Mouse (Mus musculus) heart, adult 8-10 months (tissue): ENCODE measurements at regions not wholly inside any gene's neighbourhood (a gene's known extent, or its start where the extent isn't known, plus 50 kb on each side); places are given as distances from the start of the nearest gene placed in this dataset.
A peak's percentile ranks its signal among the peaks of the same experiment; 100 is the strongest.

Source experiments
- DNase-seq: peaks from one replicate; pipeline ENCODE4 v3.0.0; 2022; ENCODE audit warnings: low spot score

GRCm38 (mm10) chr1:13839619-13840308, 2253.4 kb downstream of the 4930444P10Rik start:
- no peak for DNase-seq

DNA sequence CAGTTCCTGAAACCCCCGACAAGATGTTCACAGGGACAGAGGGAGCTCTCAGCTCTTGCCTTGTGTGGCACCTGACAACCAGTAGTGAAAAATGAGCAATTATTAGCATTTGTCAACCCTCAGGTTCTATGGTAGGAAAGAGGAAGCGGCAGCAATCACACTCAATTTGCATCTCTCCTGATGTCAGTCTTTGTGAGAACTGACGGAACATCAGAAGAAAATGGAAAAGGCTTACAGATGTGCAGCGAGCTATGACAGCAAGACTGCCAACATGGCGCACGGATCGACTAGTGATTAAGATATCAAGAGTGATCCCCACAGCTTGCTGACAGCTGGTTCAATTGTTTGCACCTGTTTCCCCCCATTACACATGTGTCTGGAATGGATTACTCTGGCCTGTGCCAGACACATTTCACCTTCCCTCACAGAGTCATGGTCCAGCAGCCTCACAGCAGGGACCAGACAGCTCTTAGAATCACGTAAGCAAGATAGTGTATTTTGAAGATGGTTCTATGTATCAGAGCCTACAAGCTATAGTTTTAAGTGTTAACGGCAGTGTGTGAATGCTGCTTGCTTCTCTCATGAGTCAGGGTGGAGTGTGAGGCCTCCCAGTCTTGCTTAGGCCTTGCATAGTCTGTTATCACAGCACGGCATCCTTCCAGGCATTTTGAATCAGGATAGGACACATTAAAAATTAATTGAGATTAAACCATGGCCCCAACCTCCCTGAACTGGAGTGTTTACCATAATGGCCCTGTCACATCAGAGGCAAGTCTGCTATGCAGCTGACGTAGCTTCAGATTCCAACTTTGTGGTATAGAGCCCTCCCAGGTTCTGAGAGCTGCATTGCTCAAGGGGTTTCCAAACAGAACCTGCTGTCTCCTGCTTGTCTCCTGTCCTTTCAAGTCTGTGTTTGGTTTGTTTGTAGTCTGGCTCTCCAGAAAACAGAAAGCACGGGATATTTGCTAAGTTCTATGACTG, 2258.0 kb downstream of the 4930444P10Rik start:
- no peak for DNase-seq

DNA sequence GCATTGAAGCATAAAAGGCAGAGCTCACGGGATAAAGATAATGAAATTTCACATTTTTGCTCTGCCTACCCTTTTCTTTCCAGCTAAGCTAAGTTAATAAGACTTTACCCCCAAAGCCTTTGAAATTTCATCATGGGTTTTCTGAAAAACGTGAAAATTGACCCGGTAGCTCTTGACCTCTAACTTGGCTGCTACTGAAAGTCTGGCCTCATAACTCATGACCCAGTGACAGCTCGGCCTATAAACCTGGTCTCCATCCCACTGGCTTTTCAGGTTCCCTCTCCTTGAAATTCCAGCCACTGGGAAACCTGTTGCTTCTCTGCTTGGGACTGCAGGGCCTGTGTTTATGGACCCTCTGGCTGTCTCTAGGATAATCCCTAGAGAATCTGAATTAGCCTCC, 2285.3 kb downstream of the 4930444P10Rik start:
- no peak for DNase-seq

DNA sequence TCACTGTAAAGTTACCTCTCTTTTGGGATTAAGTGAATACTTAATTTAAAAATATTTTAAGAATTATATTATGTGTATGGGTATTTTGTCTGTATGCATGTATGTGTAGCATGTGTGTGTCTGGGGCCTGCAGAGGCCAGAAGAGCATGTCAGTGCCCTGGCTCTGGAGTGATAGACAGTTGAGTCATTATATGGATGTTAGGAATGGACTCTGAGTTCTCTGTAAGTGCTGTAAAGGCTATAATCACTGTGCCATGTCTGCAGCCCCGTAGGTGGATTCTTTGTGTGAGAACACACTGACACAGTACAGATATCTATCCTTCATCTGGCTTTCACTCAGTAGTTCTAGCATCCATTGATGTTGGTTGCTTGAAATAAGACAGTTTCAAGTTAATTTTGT, 2292.7 kb downstream of the 4930444P10Rik start:
- DNase-seq = no peak

DNA sequence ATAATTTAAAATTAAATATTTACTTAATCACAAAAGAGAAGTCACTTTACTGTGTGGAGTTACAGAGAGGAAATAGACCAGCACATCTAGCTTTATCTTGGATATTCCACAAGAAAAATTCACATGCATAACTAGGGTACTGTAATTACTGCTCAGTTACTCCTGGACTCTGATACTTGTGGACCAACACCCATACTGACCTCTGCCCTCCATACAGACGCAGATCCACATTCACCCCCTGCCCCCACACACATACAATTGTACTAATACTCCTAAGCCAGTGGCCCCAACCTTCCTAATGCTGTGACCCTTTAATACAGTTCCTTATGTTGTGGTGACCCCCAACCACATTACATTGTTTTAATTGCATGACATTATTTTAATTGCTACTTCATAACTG, 2294.3 kb downstream of the 4930444P10Rik start:
- no peak for DNase-seq

GRCm38 (mm10) chr1:13795196-13795595, 2297.9 kb downstream of the 4930444P10Rik start:
- DNase-seq = no peak

GRCm38 (mm10) chr1:13789318-13790085, 2303.6 kb downstream of the 4930444P10Rik start:
- DNase-seq = peak; percentile 36

- DNase-seq = no peak
Observed at GRCm38 (mm10) chr1:13787016-13787415, 2306.1 kb downstream of the 4930444P10Rik start.

GRCm38 (mm10) chr1:13784396-13784795, 2308.7 kb downstream of the 4930444P10Rik start:
- peak; percentile 16 for DNase-seq

DNA sequence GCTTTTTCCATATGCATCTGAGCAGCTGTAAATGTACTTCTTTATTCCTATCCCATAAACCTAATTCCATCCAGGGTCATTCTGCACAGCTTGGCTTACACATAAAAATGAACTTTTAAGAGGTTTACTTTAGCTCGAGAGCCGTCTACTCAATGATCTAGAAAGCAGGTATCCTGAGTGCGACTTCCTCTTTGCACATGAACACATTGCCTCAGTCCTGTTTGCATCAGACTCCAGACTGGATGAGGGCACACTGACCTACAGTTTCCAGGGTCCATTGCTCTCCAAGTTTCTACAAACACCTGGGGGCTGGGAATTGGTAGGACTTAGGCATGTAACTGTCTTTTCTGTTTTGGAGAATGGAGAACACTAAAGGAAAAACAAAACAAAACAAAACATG, 2310.5 kb downstream of the 4930444P10Rik start:
- DNase-seq = no peak

GRCm38 (mm10) chr1:13772106-13772505, 2321.0 kb downstream of the 4930444P10Rik start:
- DNase-seq = no peak

DNA sequence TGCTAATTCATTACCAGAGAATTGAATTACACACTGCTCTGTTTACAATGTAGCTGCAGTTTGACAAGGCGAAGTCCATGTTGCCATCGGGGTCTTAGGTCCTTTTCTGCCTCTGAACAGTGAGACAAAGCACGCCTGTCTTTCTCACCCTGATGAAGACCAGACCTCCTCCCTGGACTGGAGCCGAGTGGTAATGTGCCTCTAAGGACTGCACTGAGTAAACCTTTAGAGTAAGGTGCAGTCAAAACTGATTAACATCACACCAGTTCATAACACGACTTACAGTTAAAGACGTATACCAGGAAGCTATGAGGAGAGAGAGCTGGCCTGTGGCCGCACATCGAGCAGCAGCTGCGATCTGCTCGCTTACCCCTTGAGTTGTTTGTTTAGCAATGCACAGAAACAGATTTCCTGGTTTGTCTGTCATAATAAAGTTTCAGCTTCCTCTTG, 2322.1 kb downstream of the 4930444P10Rik start:
- no peak for DNase-seq

DNA sequence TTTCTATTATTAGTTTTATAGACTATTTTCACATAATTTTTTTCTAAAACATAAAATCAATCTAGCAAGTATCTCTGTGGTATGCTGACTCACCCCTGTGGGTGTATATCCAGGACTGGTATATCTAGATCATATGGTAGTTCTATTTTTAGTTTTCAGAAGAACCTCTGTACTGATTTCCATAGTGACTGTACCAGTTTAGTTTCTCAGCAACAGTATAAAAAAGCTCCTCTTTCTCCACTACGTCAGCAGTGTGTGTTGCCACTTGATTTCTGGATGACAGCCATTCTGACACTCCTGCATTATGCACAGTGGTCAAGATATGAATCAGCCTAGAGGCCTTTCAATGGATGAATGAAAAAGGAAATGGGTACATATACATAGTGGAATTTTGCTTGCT, 2338.6 kb downstream of the A830018L16Rik start:
- no peak for DNase-seq

DNA sequence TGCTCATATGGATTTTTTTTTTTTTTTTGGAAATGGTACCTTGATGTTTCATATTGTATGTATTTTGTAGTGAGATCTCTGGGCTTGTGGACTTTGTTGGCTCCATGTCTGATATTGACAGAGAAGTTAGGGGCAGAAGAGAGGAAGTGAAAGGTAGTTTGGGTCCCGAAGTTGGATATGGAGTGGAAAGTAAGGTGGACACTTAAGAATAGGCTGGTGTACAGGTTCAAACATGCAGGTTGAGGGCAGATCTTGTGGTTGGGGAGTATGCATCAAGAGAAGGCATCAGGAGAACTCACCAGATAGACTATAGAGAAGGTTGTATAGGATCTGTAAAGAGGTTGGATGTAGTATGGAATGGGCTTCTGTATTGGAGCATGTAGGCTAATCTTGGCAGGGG, 2337.5 kb downstream of the A830018L16Rik start:
- DNase-seq = no peak
